Comparison of ENCODE assay signal across 19 mouse cellular contexts in the genomic region with DNA sequence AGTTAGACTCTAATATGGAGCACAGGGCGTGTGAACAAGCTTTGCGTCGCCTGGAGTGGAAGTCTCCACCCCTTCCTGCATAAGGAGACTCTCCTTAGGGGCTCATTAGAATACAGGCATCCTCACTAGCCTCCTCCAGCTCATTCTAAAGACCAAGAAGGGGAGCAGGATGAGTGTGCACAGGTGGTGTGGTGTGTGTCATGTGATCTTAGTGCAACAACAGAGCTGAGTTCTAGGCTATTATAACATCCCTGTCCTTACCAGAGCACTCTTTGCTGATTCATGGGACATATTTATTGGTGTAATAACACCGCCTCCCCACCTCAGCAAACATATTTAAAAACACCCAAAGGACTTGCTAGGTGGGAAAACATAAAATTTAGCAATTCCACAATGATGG.
DNase-seq lines count a peak whose midpoint lies in the region; ATAC-seq lines count a peak whose summit lies in the region.
"Had no signal": no experiment of that assay in that cellular context is flagged by ENCODE, and none has a peak within 500 bp of the region (broad histone marks: within the 10 kb centered on the region; RNA-seq: fewer than 3 reads in every experiment).

No protein-coding gene starts in this region.

- ATAC-seq in embryonic facial prominence, embryonic 14.5 days (ENCODE audit: low read depth): peak; percentile 31; the same call in 1 of the 2 replicates
- ATAC-seq in kidney, embryonic 14.5 days (ENCODE audit: low FRiP score, low TSS enrichment): peak; percentile 39; the same call in 1 of the 2 replicates
- peak; percentile 52; the same call in 1 of the 2 replicates for ATAC-seq in neural tube, embryonic 13.5 days (ENCODE audit: low read depth)
- no peak for ATAC-seq in neural tube, embryonic 15.5 days (ENCODE audit: low FRiP score)
- ATAC-seq: CD4-positive, CD25-positive, alpha-beta regulatory T cell, adult 4 months had no signal

- WGBS in embryonic facial prominence, embryonic 14.5 days: 67% methylated on average over 4 of the region's 4 CpGs
- 91% methylated on average over 4 of the region's 4 CpGs for WGBS in embryonic facial prominence, embryonic 10.5 days
- WGBS in kidney, embryonic 14.5 days: 52% methylated on average over 4 of the region's 4 CpGs
- WGBS in neural tube, embryonic 13.5 days: 58% methylated on average over 4 of the region's 4 CpGs
- WGBS in neural tube, embryonic 15.5 days: 58% methylated on average over 4 of the region's 4 CpGs

- no peak overlapping the region for H3K27ac ChIP-seq in embryonic facial prominence, embryonic 14.5 days (replicated peaks; ENCODE audit: low read depth, low read length)
- no peak overlapping the region for H3K27ac ChIP-seq in embryonic facial prominence, embryonic 10.5 days (replicated peaks)
- H3K27ac ChIP-seq in kidney, embryonic 14.5 days (ENCODE audit: low read depth, low read length): no peak overlapping the region
- no peak overlapping the region for H3K27ac ChIP-seq in neural tube, embryonic 13.5 days (replicated peaks)
- H3K27ac ChIP-seq in neural tube, embryonic 15.5 days (replicated peaks): no peak overlapping the region; the same call in 1 of the 2 replicates
- H3K27ac ChIP-seq: gastrocnemius, adult 2 months; hindbrain, embryonic 10.5 days; hindbrain, embryonic 14.5 days had no signal

- H3K9ac ChIP-seq in embryonic facial prominence, embryonic 14.5 days (ENCODE audit: low read depth, low read length): no peak overlapping the region
- no peak overlapping the region for H3K9ac ChIP-seq in kidney, embryonic 14.5 days (ENCODE audit: low read depth, low read length)
- no peak overlapping the region for H3K9ac ChIP-seq in neural tube, embryonic 13.5 days
- H3K9ac ChIP-seq in neural tube, embryonic 15.5 days (replicated peaks): no peak overlapping the region
- H3K9ac ChIP-seq: heart, embryonic 12.5 days; hindbrain, embryonic 14.5 days had no signal

- no peak for DNase-seq in embryonic facial prominence, embryonic 14.5 days (ENCODE audit: low spot score)
- no peak for DNase-seq in embryonic facial prominence, embryonic 10.5 days (ENCODE audit: low spot score)
- no peak for DNase-seq in kidney, postnatal 36 days
- DNase-seq in left cerebral cortex, postnatal 4 days: no peak
- DNase-seq: adrenal gland, adult 8-10 months; adrenal gland, postnatal 36 days; B cell, adult 2 months; cerebellum, adult 2 months; cerebellum, postnatal 10 days; gastrocnemius, adult 2 months; gastrocnemius, postnatal 25 days had no signal

- H3K36me3 ChIP-seq in embryonic facial prominence, embryonic 14.5 days (ENCODE audit: control insufficient read depth, insufficient read depth, low read length): no peaks in the 10 kb centered on the region
- H3K36me3 ChIP-seq in embryonic facial prominence, embryonic 10.5 days (replicated peaks): peaks cover 16% of the 10 kb centered on the region
- no peaks in the 10 kb centered on the region for H3K36me3 ChIP-seq in kidney, embryonic 14.5 days (ENCODE audit: control insufficient read depth, insufficient read depth, low read length)
- no peaks in the 10 kb centered on the region for H3K36me3 ChIP-seq in neural tube, embryonic 13.5 days
- H3K36me3 ChIP-seq in neural tube, embryonic 15.5 days: no peaks in the 10 kb centered on the region
- H3K36me3 ChIP-seq: G1E; hindbrain, embryonic 10.5 days had no signal

- intact Hi-C loops in left cerebral cortex, postnatal 4 days (cut with DNase I): no loop called here

- no peak overlapping the region for H3K4me2 ChIP-seq in embryonic facial prominence, embryonic 14.5 days (ENCODE audit: low read depth, low read length)
- no peak overlapping the region for H3K4me2 ChIP-seq in kidney, embryonic 14.5 days (replicated peaks; ENCODE audit: low read depth, low read length)
- no peak overlapping the region for H3K4me2 ChIP-seq in neural tube, embryonic 13.5 days
- H3K4me2 ChIP-seq in neural tube, embryonic 15.5 days: no peak overlapping the region
- H3K4me2 ChIP-seq: heart, embryonic 12.5 days; hindbrain, embryonic 14.5 days had no signal

- H3K9me3 ChIP-seq in embryonic facial prominence, embryonic 14.5 days (ENCODE audit: control insufficient read depth, low read length): no peaks in the 10 kb centered on the region
- peaks cover 6% of the 10 kb centered on the region; the same call in 1 of the 2 replicates for H3K9me3 ChIP-seq in embryonic facial prominence, embryonic 10.5 days
- H3K9me3 ChIP-seq in kidney, embryonic 14.5 days (ENCODE audit: control insufficient read depth, low read length): no peaks in the 10 kb centered on the region
- no peaks in the 10 kb centered on the region for H3K9me3 ChIP-seq in neural tube, embryonic 13.5 days
- H3K9me3 ChIP-seq in neural tube, embryonic 15.5 days (replicated peaks): no peaks in the 10 kb centered on the region
- H3K9me3 ChIP-seq: heart, embryonic 12.5 days; hindbrain, embryonic 10.5 days had no signal

- H3K4me1 ChIP-seq in embryonic facial prominence, embryonic 14.5 days (ENCODE audit: control insufficient read depth, insufficient read depth, low read length): peaks cover 24% of the 10 kb centered on the region
- H3K4me1 ChIP-seq in embryonic facial prominence, embryonic 10.5 days: peaks cover 46% of the 10 kb centered on the region
- H3K4me1 ChIP-seq in kidney, embryonic 14.5 days (ENCODE audit: control insufficient read depth, insufficient read depth, low read length): peaks cover 12% of the 10 kb centered on the region
- H3K4me1 ChIP-seq in neural tube, embryonic 13.5 days (replicated peaks): peaks cover 49% of the 10 kb centered on the region
- H3K4me1 ChIP-seq in neural tube, embryonic 15.5 days: peaks cover 47% of the 10 kb centered on the region

- no peak overlapping the region for H3K4me3 ChIP-seq in embryonic facial prominence, embryonic 14.5 days (ENCODE audit: low read depth, low read length)
- H3K4me3 ChIP-seq in embryonic facial prominence, embryonic 10.5 days: no peak overlapping the region
- no peak overlapping the region for H3K4me3 ChIP-seq in kidney, embryonic 14.5 days (ENCODE audit: low read length)
- H3K4me3 ChIP-seq in neural tube, embryonic 13.5 days: no peak overlapping the region
- H3K4me3 ChIP-seq in neural tube, embryonic 15.5 days (replicated peaks): no peak overlapping the region
- H3K4me3 ChIP-seq: gastrocnemius, adult 2 months; heart, embryonic 12.5 days; hindbrain, embryonic 10.5 days had no signal

- H3K27me3 ChIP-seq in embryonic facial prominence, embryonic 14.5 days (replicated peaks; ENCODE audit: control insufficient read depth, insufficient read depth, low read length): no peaks in the 10 kb centered on the region
- H3K27me3 ChIP-seq in embryonic facial prominence, embryonic 10.5 days (replicated peaks; ENCODE audit: low read depth, poor library complexity, severe bottlenecking): no peaks in the 10 kb centered on the region
- no peaks in the 10 kb centered on the region for H3K27me3 ChIP-seq in kidney, embryonic 14.5 days (ENCODE audit: control insufficient read depth, insufficient read depth, low read length)
- H3K27me3 ChIP-seq in neural tube, embryonic 13.5 days: no peaks in the 10 kb centered on the region
- H3K27me3 ChIP-seq in neural tube, embryonic 15.5 days (replicated peaks): no peaks in the 10 kb centered on the region
- H3K27me3 ChIP-seq: heart, embryonic 12.5 days had no signal
